Mouse (Mus musculus) hindbrain, embryonic 11.5 days (tissue): Measurements from ENCODE around the gene Sgpp2. TPM values are rescaled to one million over a fixed set of nuclear protein-coding genes. Genes with fewer than 3 reads are reported as not detected.
A peak's percentile ranks its signal among the peaks of the same experiment; 100 is the strongest.

Experiments
- ATAC-seq: fragments of 200-750 bp; cut with Nextera tagmentation; 2 replicates; pipeline ENCODE4 v1.8.0; 2017; ENCODE audit warnings: mild to moderate bottlenecking, moderate TSS enrichment, moderate library complexity; ENCODE audit not compliant: low FRiP score
- DNase-seq: peaks from one replicate; pipeline ENCODE4 v3.0.0-alpha.2; 2015; ENCODE audit warnings: low spot score
- H3K27ac ChIP-seq: fragments of 300-500 bp; sonication (generic); 2 replicates; pipeline ENCODE4 v1.5.1; 2014; ENCODE audit warnings: mild to moderate bottlenecking, low read depth, low read length
- H3K27me3 ChIP-seq: fragments of 300-500 bp; sonication (generic); 2 replicates; pipeline ENCODE4 v1.6.1; 2014; ENCODE audit warnings: mild to moderate bottlenecking, low read length, moderate library complexity, mixed read lengths; ENCODE audit not compliant: control insufficient read depth, insufficient read depth
- H3K36me3 ChIP-seq: fragments of 300-500 bp; sonication (generic); 2 replicates; pipeline ENCODE4 v1.6.1; 2014; ENCODE audit warnings: mild to moderate bottlenecking, low read length, moderate library complexity, mixed read lengths; ENCODE audit not compliant: control insufficient read depth, insufficient read depth
- H3K4me1 ChIP-seq: fragments of 300-500 bp; sonication (generic); replicated peaks from 2 replicates; pipeline ENCODE4 v1.6.1; 2014; ENCODE audit warnings: low read length, mixed read lengths; ENCODE audit not compliant: control insufficient read depth, insufficient read depth
- H3K4me2 ChIP-seq: fragments of 300-500 bp; sonication (generic); replicated peaks from 2 replicates; pipeline ENCODE4 v1.6.1; 2014; ENCODE audit warnings: mild to moderate bottlenecking, low read depth, low read length
- H3K4me3 ChIP-seq: fragments of 300-500 bp; sonication (generic); 2 replicates; pipeline ENCODE4 v1.5.1; 2014; ENCODE audit warnings: low read depth, low read length
- H3K9ac ChIP-seq: fragments of 300-500 bp; sonication (generic); 2 replicates; pipeline ENCODE4 v1.6.1; 2014; ENCODE audit warnings: low read depth, low read length
- H3K9me3 ChIP-seq: fragments of 300-500 bp; sonication (generic); 2 replicates; pipeline ENCODE4 v1.6.1; 2016; ENCODE audit warnings: low read length; ENCODE audit not compliant: control insufficient read depth
- WGBS: fragments of 180-500 bp; shearing (Covaris S2); extraction: QIAGEN DNeasy Blood & Tissue Kit; methylation state at CpG from one replicate; pipeline ENCODE4 v1.1.7; 2014; 5-methylcytosine and 5-hydroxymethylcytosine counted together
- polyA plus RNA-seq: library from polyadenylated mRNA; unstranded; fragments of >200 nt; fragmentation: Nextera tagmentation; extraction: Ambion mirVana; gene quantifications from 2 replicates; pipeline ENCODE4 v1.2.1, GENCODE M21; 2014

The Sgpp2 gene
- polyA plus RNA-seq, 1 experiment from 2014 or later = 1.6 TPM

GRCm38 (mm10) chr1:78373836-78374235 is 63.7 kb downstream of the Sgpp2 start:
- Histone ChIP-seq H3K27me3 (no peaks in the 10 kb centered on the region), H3K36me3 (no peaks in the 10 kb centered on the region), H3K9me3 (no peaks in the 10 kb centered on the region), H3K27ac (no peak overlapping the region), H3K4me3 (no peak overlapping the region), H3K9ac (no peak overlapping the region), H3K4me1 (no peaks in the 10 kb centered on the region), H3K4me2 (no peak overlapping the region)
- DNase-seq = no peak
- WGBS = 91% methylated on average over 5 of the region's 5 CpGs
- no peak for ATAC-seq

DNA sequence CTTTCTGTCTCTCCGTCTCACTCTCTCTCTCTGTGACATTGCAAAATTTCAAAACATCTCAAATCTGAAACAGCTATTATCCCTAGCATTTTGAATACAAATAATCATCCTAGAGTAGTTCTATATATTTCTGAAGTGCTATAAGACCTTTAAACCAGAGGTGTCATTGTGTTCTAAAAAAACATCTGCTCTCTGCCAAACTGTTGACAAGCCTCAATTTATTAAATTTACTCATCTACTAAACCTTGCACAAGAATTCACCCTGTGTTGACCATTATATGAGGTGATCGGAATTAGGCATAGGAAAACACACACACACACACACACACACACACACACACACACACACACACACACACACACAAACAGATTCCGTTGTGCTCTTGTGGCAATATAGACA is 64.9 kb downstream of the Sgpp2 start:
- Histone ChIP-seq H3K4me2 (no peak overlapping the region), H3K27ac (no peak overlapping the region), H3K4me3 (no peak overlapping the region), H3K4me1 (no peaks in the 10 kb centered on the region), H3K36me3 (no peaks in the 10 kb centered on the region), H3K9me3 (no peaks in the 10 kb centered on the region), H3K9ac (no peak overlapping the region), H3K27me3 (no peaks in the 10 kb centered on the region)
- 95% methylated on average over 3 of the region's 3 CpGs for WGBS
- ATAC-seq (no peak), DNase-seq (no peak)

DNA sequence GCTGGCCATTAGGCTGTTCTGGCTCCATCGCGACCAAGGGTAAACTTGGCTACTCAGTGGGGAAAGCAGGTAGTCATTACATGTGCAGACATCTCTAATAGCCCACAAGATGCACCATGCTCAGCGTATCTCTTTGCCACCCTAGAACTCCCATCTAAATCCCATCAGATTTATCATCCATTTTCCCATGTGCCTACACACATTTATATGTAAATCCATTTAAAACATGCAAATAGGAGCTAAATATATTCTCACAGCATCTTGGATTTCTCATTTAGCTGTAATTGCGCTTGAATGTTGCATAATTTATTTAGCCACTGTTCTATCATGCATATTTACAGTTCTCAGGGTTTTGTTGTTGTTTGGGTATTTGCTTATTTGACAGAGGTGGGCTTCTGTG is 70.8 kb downstream of the Sgpp2 start:
- Histone ChIP-seq H3K9ac (no peak overlapping the region), H3K4me1 (no peaks in the 10 kb centered on the region), H3K9me3 (no peaks in the 10 kb centered on the region), H3K36me3 (no peaks in the 10 kb centered on the region), H3K27ac (no peak overlapping the region), H3K27me3 (no peaks in the 10 kb centered on the region), H3K4me3 (no peak overlapping the region), H3K4me2 (no peak overlapping the region)
- 93% methylated on average over 4 of the region's 4 CpGs for WGBS
- no peak for DNase-seq
- no peak for ATAC-seq

DNA sequence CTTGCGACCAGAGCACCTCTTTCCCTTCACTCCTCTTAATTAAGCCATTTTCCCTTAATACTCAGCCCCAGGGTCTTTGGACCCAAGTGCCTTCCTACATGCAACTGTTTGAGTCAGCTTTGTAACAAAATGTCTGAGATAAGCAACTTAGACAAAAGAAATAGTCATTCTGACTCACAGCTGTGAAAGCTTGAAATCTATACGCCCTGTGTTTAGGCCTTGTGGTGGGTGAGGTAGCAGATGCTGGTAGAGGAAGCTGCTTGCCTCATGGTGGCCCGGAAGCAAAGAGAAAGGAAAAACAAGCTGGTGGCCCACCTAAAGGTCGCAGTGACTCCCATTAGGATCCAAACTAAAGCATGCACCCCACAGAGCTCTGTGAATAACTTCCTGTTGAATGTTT is 77.7 kb downstream of the Sgpp2 start:
- H3K36me3 ChIP-seq = no peaks in the 10 kb centered on the region
- no peak overlapping the region for H3K4me3 ChIP-seq
- H3K9ac ChIP-seq = no peak overlapping the region
- DNase-seq (no peak), ATAC-seq (no peak)
- H3K9me3 ChIP-seq = no peaks in the 10 kb centered on the region
- H3K27ac ChIP-seq = no peak overlapping the region
- WGBS = 51% methylated on average over 4 of the region's 4 CpGs
- no peaks in the 10 kb centered on the region for H3K27me3 ChIP-seq
- no peak overlapping the region for H3K4me2 ChIP-seq
- no peaks in the 10 kb centered on the region for H3K4me1 ChIP-seq

- DNase-seq (no peak), ATAC-seq (no peak)
- H3K4me1 ChIP-seq = no peaks in the 10 kb centered on the region
- H3K27me3 ChIP-seq = no peaks in the 10 kb centered on the region
- H3K27ac ChIP-seq = no peak overlapping the region
- H3K9me3 ChIP-seq = no peaks in the 10 kb centered on the region
- H3K4me2 ChIP-seq = no peak overlapping the region
- H3K9ac ChIP-seq = no peak overlapping the region
- no peak overlapping the region for H3K4me3 ChIP-seq
- WGBS = 10% methylated on average over 3 of the region's 3 CpGs
- no peaks in the 10 kb centered on the region for H3K36me3 ChIP-seq
Observed at GRCm38 (mm10) chr1:78388848-78389247, 78.7 kb downstream of the Sgpp2 start.

- H3K9ac ChIP-seq = no peak overlapping the region
- no peak overlapping the region for H3K4me2 ChIP-seq
- WGBS = 59% methylated on average over 8 of the region's 8 CpGs
- H3K36me3 ChIP-seq = no peaks in the 10 kb centered on the region
- no peak for DNase-seq
- H3K9me3 ChIP-seq = no peaks in the 10 kb centered on the region
- H3K27me3 ChIP-seq = no peaks in the 10 kb centered on the region
- H3K4me3 ChIP-seq = no peak overlapping the region
- H3K27ac ChIP-seq = no peak overlapping the region
- H3K4me1 ChIP-seq = no peaks in the 10 kb centered on the region
- ATAC-seq = no peak; the same call in 1 of the 2 replicates
Observed at GRCm38 (mm10) chr1:78395191-78395735, 85.1 kb downstream of the Sgpp2 start.

GRCm38 (mm10) chr1:78395737-78396136 is 85.6 kb downstream of the Sgpp2 start:
- no peak overlapping the region for H3K9ac ChIP-seq
- no peak overlapping the region for H3K4me3 ChIP-seq
- H3K27ac ChIP-seq = no peak overlapping the region
- H3K9me3 ChIP-seq = no peaks in the 10 kb centered on the region
- H3K27me3 ChIP-seq = no peaks in the 10 kb centered on the region
- H3K36me3 ChIP-seq = no peaks in the 10 kb centered on the region
- DNase-seq (peak; percentile 55), ATAC-seq (peak; percentile 67)
- H3K4me2 ChIP-seq = no peak overlapping the region
- H3K4me1 ChIP-seq = no peaks in the 10 kb centered on the region
- WGBS = 34% methylated on average over 6 of the region's 6 CpGs

- peak; percentile 16 for DNase-seq
- Histone ChIP-seq H3K4me1 (no peaks in the 10 kb centered on the region), H3K4me3 (no peak overlapping the region), H3K9me3 (no peaks in the 10 kb centered on the region), H3K27ac (no peak overlapping the region), H3K36me3 (no peaks in the 10 kb centered on the region), H3K27me3 (no peaks in the 10 kb centered on the region), H3K4me2 (no peak overlapping the region), H3K9ac (no peak overlapping the region)
- ATAC-seq = no peak
- 48% methylated on average over 8 of the region's 8 CpGs for whole genome bisulfite sequencing
Observed at GRCm38 (mm10) chr1:78396320-78396913, 86.3 kb downstream of the Sgpp2 start.

- Histone ChIP-seq H3K4me2 (no peak overlapping the region), H3K27ac (no peak overlapping the region), H3K4me1 (no peaks in the 10 kb centered on the region), H3K4me3 (no peak overlapping the region), H3K27me3 (no peaks in the 10 kb centered on the region), H3K9me3 (no peaks in the 10 kb centered on the region), H3K9ac (no peak overlapping the region), H3K36me3 (no peaks in the 10 kb centered on the region)
- no peak for ATAC-seq
- 80% methylated on average over 3 of the region's 3 CpGs for WGBS
- no peak for DNase-seq
Observed at GRCm38 (mm10) chr1:78399755-78400154, 89.6 kb downstream of the Sgpp2 start.
